Mouse (Mus musculus) small intestine, adult 2 months (tissue): ENCODE data around the gene Bcr.

ENCODE experiments used
- CTCF ChIP-seq: fragments of 200-500 bp; IDR thresholded peaks from 2 replicates; pipeline ENCODE4 v1.5.1; 2012; ENCODE audit warnings: low read depth, mild to moderate bottlenecking, control low read depth, inconsistent platforms, low read length, moderate library complexity, mixed read lengths; ENCODE audit not compliant: insufficient replicate concordance, insufficient read length; ENCODE audit errors: extremely low read depth
- POLR2A ChIP-seq: fragments of 200-500 bp; IDR thresholded peaks from 2 replicates; pipeline ENCODE4 v1.6.1; 2012; ENCODE audit warnings: low read depth, mild to moderate bottlenecking, control low read depth, inconsistent platforms, low read length, moderate library complexity

DNA sequence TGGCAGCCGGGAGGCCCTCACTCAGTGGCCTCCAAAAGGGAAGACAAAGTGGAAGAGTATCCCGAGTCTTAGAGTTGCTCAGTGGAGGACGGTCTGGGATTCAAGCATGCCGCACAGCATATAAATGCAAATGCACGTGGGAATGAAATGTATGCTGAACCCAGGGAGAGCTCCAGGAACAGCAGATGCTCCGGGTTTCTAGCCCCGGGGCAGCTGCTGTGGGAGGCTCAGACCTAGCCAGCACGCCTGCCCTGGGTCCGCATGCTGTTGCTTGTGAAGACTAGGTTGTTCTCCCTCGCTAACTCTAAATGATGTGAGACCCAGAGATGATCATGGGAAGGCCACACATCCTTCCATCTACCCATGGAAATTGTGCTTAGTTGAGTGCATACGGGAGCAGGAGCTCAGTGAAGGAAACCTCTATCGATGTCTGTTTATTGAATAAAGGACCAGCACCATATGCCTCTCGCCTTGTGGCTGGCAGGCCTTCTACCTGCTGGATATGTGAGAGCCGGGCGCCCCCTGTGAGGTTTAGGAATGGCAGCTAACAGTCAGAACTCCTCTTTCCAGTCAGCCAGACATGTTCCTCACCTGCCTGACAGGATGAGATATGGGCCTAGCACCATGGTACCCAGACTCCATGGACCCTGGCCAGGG, 74.6 kb downstream of the Bcr start:
- no peak for TF ChIP-seq CTCF
- TF ChIP-seq POLR2A = no peak
